Mouse (Mus musculus): ENCODE results near the gene Sh3bgrl3. TPM values are rescaled to one million over a fixed set of nuclear protein-coding genes. Genes with fewer than 3 reads are reported as not detected.
"Not testable (repeated sequence)": the region's sequence is repeated elsewhere in the genome, so short reads cannot be mapped to it uniquely, and the experiment has no call there.

The Sh3bgrl3 gene
- polyA plus RNA-seq, 1 experiment from 2014 or later: 369 TPM

DNA sequence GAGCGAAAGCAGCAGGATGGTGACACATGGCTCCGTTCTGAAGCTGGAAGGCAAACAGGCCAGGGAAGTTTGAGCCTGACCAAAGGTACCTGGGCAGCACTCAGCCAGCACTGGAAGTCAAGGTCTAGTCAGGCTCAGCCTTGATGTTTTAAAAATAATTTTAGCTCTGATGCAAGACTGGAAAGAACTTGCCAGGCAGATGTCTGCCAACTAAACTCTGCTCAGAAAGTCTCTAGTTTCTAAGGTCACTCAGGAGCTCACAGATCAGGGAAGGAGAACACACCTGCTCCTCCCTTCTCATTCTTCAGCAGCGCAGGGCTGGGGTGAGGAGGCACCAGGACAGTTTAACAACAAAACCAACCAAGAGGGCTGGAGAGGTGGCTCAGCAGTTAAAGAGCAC lies 25.8 kb upstream of the Sh3bgrl3 start:
- 96% methylated on average over 3 of the region's 3 CpGs for WGBS

DNA sequence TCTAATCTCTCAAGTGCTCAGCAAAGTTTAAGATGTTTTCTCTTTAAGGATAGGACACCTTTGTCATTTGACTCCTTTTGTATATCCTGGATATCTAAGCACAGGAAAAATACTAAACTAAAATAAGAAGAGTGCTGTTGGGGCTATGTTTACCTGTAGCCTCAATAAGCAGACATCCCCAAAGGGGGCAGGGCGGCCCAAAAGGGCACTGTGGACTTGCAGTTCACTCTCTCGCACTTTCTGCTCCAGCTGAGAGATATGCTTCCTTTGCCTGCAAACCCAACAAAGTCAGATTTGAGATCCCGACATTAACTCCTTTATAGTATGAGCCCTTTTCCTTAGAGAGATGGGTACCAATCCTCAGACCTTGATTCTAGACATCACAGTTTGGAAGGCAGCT lies 25.1 kb upstream of the Sh3bgrl3 start:
- Histone ChIP-seq H3K27me3 (no peaks in the 10 kb centered on the region), H3K9ac (no peak overlapping the region), H3K4me1 (no peaks in the 10 kb centered on the region), H3K4me2 (replicated peaks) (no peak overlapping the region), H3K4me3 (no peak overlapping the region), H3K27ac (no peak overlapping the region), H3K9me3 (replicated peaks) (no peaks in the 10 kb centered on the region), H3K36me3 (peaks cover 49% of the 10 kb centered on the region)
- WGBS: 92% methylated on average over 3 of the region's 3 CpGs
- no peak for ATAC-seq (ENCODE audit: low FRiP score)

More for the DNA sequence above, 25.8 kb upstream of the Sh3bgrl3 start:
- H3K27ac ChIP-seq: no peak overlapping the region
- H3K27me3 ChIP-seq: no peaks in the 10 kb centered on the region; the same call in 1 of the 2 replicates
- no peaks in the 10 kb centered on the region for H3K9me3 ChIP-seq (replicated peaks)
- ATAC-seq (ENCODE audit: low FRiP score): no peak
- no peak overlapping the region for H3K9ac ChIP-seq
- H3K4me3 ChIP-seq: no peak overlapping the region
- no peaks in the 10 kb centered on the region for H3K4me1 ChIP-seq
- peaks cover 44% of the 10 kb centered on the region for H3K36me3 ChIP-seq
- no peak overlapping the region for H3K4me2 ChIP-seq (replicated peaks)

GRCm38 (mm10) chr4:134152112-134152511 lies 23.5 kb upstream of the Sh3bgrl3 start:
- H3K36me3 ChIP-seq: peaks cover 62% of the 10 kb centered on the region
- H3K4me2 ChIP-seq (replicated peaks): no peak overlapping the region
- no peak overlapping the region for H3K27ac ChIP-seq
- 91% methylated on average over 3 of the region's 3 CpGs for WGBS
- no peaks in the 10 kb centered on the region for H3K27me3 ChIP-seq
- no peak overlapping the region for H3K9ac ChIP-seq
- H3K4me3 ChIP-seq: no peak overlapping the region
- no peaks in the 10 kb centered on the region for H3K9me3 ChIP-seq (replicated peaks)
- no peak for ATAC-seq (ENCODE audit: low FRiP score)
- no peaks in the 10 kb centered on the region for H3K4me1 ChIP-seq

- Histone ChIP-seq H3K27me3 (no peaks in the 10 kb centered on the region), H3K36me3 (peaks cover 53% of the 10 kb centered on the region), H3K4me3 (no peak overlapping the region), H3K4me2 (replicated peaks) (no peak overlapping the region), H3K27ac (no peak overlapping the region), H3K9me3 (replicated peaks) (no peaks in the 10 kb centered on the region), H3K4me1 (no peaks in the 10 kb centered on the region), H3K9ac (no peak overlapping the region)
- ATAC-seq (ENCODE audit: low FRiP score): no peak
- WGBS: 90% methylated on average over 4 of the region's 4 CpGs
These were observed 20.8 kb upstream of the Sh3bgrl3 start for GRCm38 (mm10) chr4:134149389-134149788.

DNA sequence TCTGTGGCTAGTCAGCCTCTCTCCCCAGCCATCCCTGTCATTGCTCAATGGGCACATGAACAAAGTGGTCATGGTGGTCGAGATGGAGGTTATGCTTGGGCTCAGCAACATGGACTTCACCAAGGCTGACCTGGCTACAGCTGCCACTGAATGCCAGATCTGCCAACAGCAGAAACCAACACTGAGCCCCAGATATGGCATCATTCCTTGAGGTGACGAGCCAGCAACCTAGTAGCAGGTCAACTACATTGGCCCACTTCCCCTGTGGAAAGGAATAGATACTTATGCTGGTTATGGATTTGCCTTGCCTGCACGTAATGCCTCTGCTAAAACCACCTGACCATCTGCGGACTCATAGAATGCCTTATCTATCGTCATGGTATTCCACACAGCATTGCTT lies 15.7 kb upstream of the Sh3bgrl3 start:
- H3K4me1 ChIP-seq; H3K9ac ChIP-seq; H3K27me3 ChIP-seq; H3K27ac ChIP-seq; H3K9me3 ChIP-seq (replicated peaks); H3K4me3 ChIP-seq; H3K4me2 ChIP-seq (replicated peaks); ATAC-seq (ENCODE audit: low FRiP score): not testable (repeated sequence)
- 95% methylated on average over 5 of the region's 5 CpGs for WGBS
- H3K36me3 ChIP-seq: peaks cover 22% of the 10 kb centered on the region

- H3K4me2 ChIP-seq (replicated peaks): no peak overlapping the region
- ATAC-seq (ENCODE audit: low FRiP score): no peak
- WGBS: 95% methylated on average over 2 of the region's 2 CpGs
These were observed 10.3 kb upstream of the Sh3bgrl3 start for GRCm38 (mm10) chr4:134138857-134139256.

GRCm38 (mm10) chr4:134136280-134136926 lies 7.8 kb upstream of the Sh3bgrl3 start:
- 70% methylated on average over 3 of the region's 3 CpGs for WGBS

More at GRCm38 (mm10) chr4:134138857-134139256, 10.3 kb upstream of the Sh3bgrl3 start:
- Histone ChIP-seq H3K9ac (no peak overlapping the region), H3K27me3 (no peaks in the 10 kb centered on the region), H3K9me3 (replicated peaks) (no peaks in the 10 kb centered on the region), H3K36me3 (peaks cover 11% of the 10 kb centered on the region; the same call in 1 of the 2 replicates), H3K4me3 (no peak overlapping the region), H3K4me1 (no peaks in the 10 kb centered on the region), H3K27ac (no peak overlapping the region)

DNA sequence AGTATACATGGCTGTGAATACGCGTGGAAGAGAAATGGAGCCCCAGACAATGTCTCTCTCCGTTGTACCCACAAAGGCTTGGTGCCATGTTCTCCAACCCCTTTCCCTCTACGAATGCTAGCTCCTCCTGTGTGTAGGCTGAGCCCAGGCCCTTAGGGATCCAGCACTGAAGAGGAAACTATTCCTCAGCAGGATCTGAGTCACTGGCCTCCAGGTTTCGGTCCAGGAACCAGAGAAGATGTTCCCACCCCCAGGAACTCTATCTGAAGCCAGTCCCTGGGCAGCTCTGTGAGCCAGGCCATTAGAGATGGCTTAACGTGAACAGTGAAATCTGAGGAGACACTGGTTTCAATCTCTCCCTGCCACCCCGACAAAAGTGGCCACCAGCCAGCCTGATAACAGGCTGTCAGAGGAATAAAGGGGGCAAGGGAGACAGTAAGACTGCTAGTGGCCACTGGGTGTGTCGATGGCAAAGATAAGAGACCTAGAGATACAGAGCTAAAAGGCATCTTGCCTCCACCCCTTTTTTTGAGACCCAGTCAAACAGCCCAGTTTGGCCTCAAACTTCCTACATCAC lies 4.0 kb upstream of the Sh3bgrl3 start:
- no peak overlapping the region for H3K27ac ChIP-seq
- H3K4me2 ChIP-seq (replicated peaks): no peak overlapping the region
- no peaks in the 10 kb centered on the region for H3K27me3 ChIP-seq
- H3K9ac ChIP-seq: peak overlapping the region; percentile 13; the same call in 1 of the 2 replicates
- H3K36me3 ChIP-seq: peaks cover 21% of the 10 kb centered on the region
- no peaks in the 10 kb centered on the region for H3K9me3 ChIP-seq (replicated peaks)
- no peak overlapping the region for H3K4me3 ChIP-seq
- H3K4me1 ChIP-seq: peaks cover 14% of the 10 kb centered on the region
- no peak for ATAC-seq (ENCODE audit: low FRiP score)
- WGBS: 86% methylated on average over 8 of the region's 8 CpGs

More at GRCm38 (mm10) chr4:134136280-134136926, 7.8 kb upstream of the Sh3bgrl3 start:
- H3K9ac ChIP-seq: no peak overlapping the region
- H3K27me3 ChIP-seq: no peaks in the 10 kb centered on the region
- no peaks in the 10 kb centered on the region for H3K4me1 ChIP-seq
- no peaks in the 10 kb centered on the region for H3K9me3 ChIP-seq (replicated peaks)
- ATAC-seq (ENCODE audit: low FRiP score): no peak
- peaks cover 20% of the 10 kb centered on the region for H3K36me3 ChIP-seq
- no peak overlapping the region for H3K27ac ChIP-seq
- no peak overlapping the region for H3K4me2 ChIP-seq (replicated peaks)
- no peak overlapping the region for H3K4me3 ChIP-seq

DNA sequence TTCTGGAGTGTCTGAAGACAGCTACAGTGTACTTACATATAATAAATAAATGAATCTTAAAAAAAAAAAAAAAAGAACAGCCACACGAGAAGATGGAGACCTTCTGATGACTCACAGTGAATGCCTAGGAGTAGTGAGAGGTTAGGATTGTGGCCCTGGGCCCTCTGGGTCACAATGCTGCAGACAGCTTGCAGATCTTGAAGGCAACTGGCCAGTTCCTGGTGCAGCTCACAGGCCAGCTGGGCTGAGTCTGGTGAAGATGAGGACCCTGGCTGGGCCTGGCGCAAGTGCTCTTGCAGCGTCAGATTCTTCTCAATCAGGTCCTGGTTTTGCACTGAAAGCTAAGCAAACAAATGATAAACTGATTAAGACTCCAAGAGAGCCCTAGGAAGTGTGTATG lies 3.5 kb upstream of the Sh3bgrl3 start:
- 92% methylated on average over 3 of the region's 3 CpGs for WGBS
- H3K9ac ChIP-seq: peak overlapping the region; percentile 13; the same call in 1 of the 2 replicates
- no peaks in the 10 kb centered on the region for H3K27me3 ChIP-seq
- peaks cover 19% of the 10 kb centered on the region for H3K4me1 ChIP-seq
- peaks cover 19% of the 10 kb centered on the region for H3K36me3 ChIP-seq
- ATAC-seq (ENCODE audit: low FRiP score): no peak
- H3K4me3 ChIP-seq: no peak overlapping the region
- no peaks in the 10 kb centered on the region for H3K9me3 ChIP-seq (replicated peaks)
- no peak overlapping the region for H3K27ac ChIP-seq
- H3K4me2 ChIP-seq (replicated peaks): no peak overlapping the region

- H3K27me3 ChIP-seq: no peaks in the 10 kb centered on the region
- 48% methylated on average over 6 of the region's 6 CpGs for WGBS
- peaks cover 24% of the 10 kb centered on the region for H3K4me1 ChIP-seq
- no peak overlapping the region for H3K9ac ChIP-seq
- peaks cover 19% of the 10 kb centered on the region for H3K36me3 ChIP-seq
- peak overlapping the region; percentile 60; the same call in 1 of the 2 replicates for H3K27ac ChIP-seq
- 0 out of 2 replicates have a peak overlapping the region, but pooled peaks have one; percentile 84 for H3K4me3 ChIP-seq
- ATAC-seq (ENCODE audit: low FRiP score): no peak
- peak overlapping the region; percentile 91 for H3K4me2 ChIP-seq (replicated peaks)
- no peaks in the 10 kb centered on the region for H3K9me3 ChIP-seq (replicated peaks)
These were observed 893 bp upstream of the Sh3bgrl3 start for GRCm38 (mm10) chr4:134129482-134129881.

DNA sequence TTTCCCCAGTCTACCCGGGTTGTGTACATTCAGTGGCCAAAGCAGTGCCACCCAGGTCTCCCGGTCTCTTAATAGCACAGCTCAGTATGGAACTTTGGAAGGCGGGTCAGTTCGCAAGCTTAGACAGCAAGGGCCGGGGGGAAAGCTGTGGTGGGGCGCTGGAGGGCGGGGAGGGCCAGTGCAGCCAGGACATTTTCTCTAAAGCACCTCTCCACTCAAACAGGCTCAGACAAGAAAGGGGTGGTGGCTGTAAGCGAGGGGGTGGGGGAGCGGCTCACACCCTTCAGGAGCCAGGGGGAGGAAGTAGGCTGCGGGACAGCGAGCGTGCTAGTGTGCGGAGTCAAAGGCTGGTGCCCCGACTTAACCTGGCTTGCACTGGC lies 384 bp upstream of the Sh3bgrl3 start:
- ATAC-seq (ENCODE audit: low FRiP score): peak; percentile 39; the same call in 1 of the 2 replicates

DNA sequence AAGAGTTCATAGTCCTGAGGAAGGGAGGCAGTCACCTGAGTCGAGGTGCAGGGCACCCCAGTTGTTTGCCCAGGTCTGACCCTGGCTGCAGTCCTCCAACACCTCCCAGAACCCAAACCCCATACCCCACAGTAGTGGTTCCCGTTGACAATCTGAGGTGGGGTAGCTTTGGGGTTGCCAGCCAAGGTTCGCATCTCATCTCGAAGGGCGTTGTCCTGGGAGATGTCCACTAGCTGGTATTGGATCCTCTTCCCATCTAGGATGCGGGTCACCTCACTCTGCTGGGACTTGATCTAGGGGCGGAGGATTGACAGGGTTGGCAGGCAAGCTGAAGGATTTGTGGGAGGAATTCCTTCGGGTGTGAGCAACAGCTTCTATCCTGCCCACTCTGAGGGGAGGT lies 796 bp downstream of the Sh3bgrl3 start:
- 0 out of 2 replicates have a peak, but pooled peaks have one; percentile 1 for ATAC-seq (ENCODE audit: low FRiP score)
- 60% methylated on average over 8 of the region's 8 CpGs for WGBS
- peaks cover 17% of the 10 kb centered on the region for H3K36me3 ChIP-seq
- H3K9ac ChIP-seq: peak overlapping the region; percentile 89
- H3K4me1 ChIP-seq: peaks cover 29% of the 10 kb centered on the region
- H3K4me3 ChIP-seq: peak overlapping the region; percentile 84
- H3K27me3 ChIP-seq: no peaks in the 10 kb centered on the region
- peak overlapping the region; percentile 91 for H3K4me2 ChIP-seq (replicated peaks)
- 0 out of 2 replicates have a peak overlapping the region, but pooled peaks have one; percentile 76 for H3K27ac ChIP-seq
- no peaks in the 10 kb centered on the region for H3K9me3 ChIP-seq (replicated peaks)

More for the DNA sequence above, 384 bp upstream of the Sh3bgrl3 start:
- peak overlapping the region; percentile 60 for H3K27ac ChIP-seq
- H3K4me3 ChIP-seq: peak overlapping the region; percentile 84
- 7% methylated on average over 14 of the region's 14 CpGs for WGBS
- peaks cover 19% of the 10 kb centered on the region for H3K36me3 ChIP-seq
- H3K9me3 ChIP-seq (replicated peaks): no peaks in the 10 kb centered on the region
- peaks cover 27% of the 10 kb centered on the region for H3K4me1 ChIP-seq
- H3K4me2 ChIP-seq (replicated peaks): peak overlapping the region; percentile 91
- peak overlapping the region; percentile 89 for H3K9ac ChIP-seq
- no peaks in the 10 kb centered on the region for H3K27me3 ChIP-seq

All from hindbrain, embryonic 12.5 days (tissue).